23 mouse cellular contexts compared by ENCODE assay signal in genomic region chr4:125241577-125242262, GRCm38 (mm10).
DNase-seq lines count a peak whose midpoint lies in the region; ATAC-seq and TF ChIP-seq lines count a peak whose summit lies in the region.
"Had no signal": no experiment of that assay in that cellular context is flagged by ENCODE, and none has a peak within 500 bp of the region (broad histone marks: within the 10 kb centered on the region; RNA-seq: fewer than 3 reads in every experiment).

No protein-coding gene starts in this region.

- H3K27me3 ChIP-seq in hindbrain, embryonic 10.5 days (ENCODE audit: insufficient read depth, poor library complexity, severe bottlenecking): peaks cover 14% of the 10 kb centered on the region
- H3K27me3 ChIP-seq in hindbrain, embryonic 14.5 days (ENCODE audit: control insufficient read depth, insufficient read depth, low read length): no peaks in the 10 kb centered on the region
- H3K27me3 ChIP-seq in midbrain, embryonic 13.5 days: peaks cover 27% of the 10 kb centered on the region
- peaks cover 26% of the 10 kb centered on the region for H3K27me3 ChIP-seq in midbrain, embryonic 10.5 days (ENCODE audit: low read depth, poor library complexity, severe bottlenecking)
- no peaks in the 10 kb centered on the region for H3K27me3 ChIP-seq in hindbrain, embryonic 16.5 days (replicated peaks; ENCODE audit: control insufficient read depth, insufficient read depth, low read length)
- H3K27me3 ChIP-seq: intestine, embryonic 15.5 days had no signal

- DNase-seq in hindbrain, embryonic 10.5 days (ENCODE audit: low spot score): no peak
- DNase-seq in hindbrain, embryonic 14.5 days (ENCODE audit: low spot score): no peak
- DNase-seq in midbrain, embryonic 10.5 days (ENCODE audit: low spot score): no peak
- DNase-seq in brain, embryonic 14.5 days (ENCODE audit: low read depth): peak; percentile 34
- no peak for DNase-seq in lung, adult 2 months
- DNase-seq: adrenal gland, adult 2 months; adrenal gland, postnatal 25 days; cerebellum, adult 18-20 months; cerebellum, adult 9-10 months; cerebellum, postnatal 14 days; forebrain, postnatal 0 days; gastrocnemius, adult 2 months; gastrocnemius, postnatal 14 days; heart, adult 11 months; kidney, adult 11 months had no signal

- H3K4me3 ChIP-seq in hindbrain, embryonic 10.5 days: no peak overlapping the region
- no peak overlapping the region for H3K4me3 ChIP-seq in hindbrain, embryonic 14.5 days (replicated peaks; ENCODE audit: low read length)
- no peak overlapping the region for H3K4me3 ChIP-seq in midbrain, embryonic 13.5 days (replicated peaks)
- H3K4me3 ChIP-seq in midbrain, embryonic 10.5 days: no peak overlapping the region
- H3K4me3 ChIP-seq in hindbrain, embryonic 16.5 days (ENCODE audit: low read length): no peak overlapping the region
- no peak overlapping the region for H3K4me3 ChIP-seq in lung, adult 2 months (replicated peaks; ENCODE audit: extremely low read depth, low read depth, low read length)
- H3K4me3 ChIP-seq: embryonic facial prominence, embryonic 13.5 days; erythroblast, embryonic 14.5 days; forebrain, embryonic 12.5 days; gastrocnemius, adult 2 months; intestine, embryonic 15.5 days had no signal

- peaks cover 13% of the 10 kb centered on the region for H3K4me1 ChIP-seq in hindbrain, embryonic 10.5 days (replicated peaks)
- H3K4me1 ChIP-seq in hindbrain, embryonic 14.5 days (replicated peaks; ENCODE audit: control insufficient read depth, insufficient read depth, low read length): no peaks in the 10 kb centered on the region
- H3K4me1 ChIP-seq in midbrain, embryonic 13.5 days (replicated peaks): peaks cover 12% of the 10 kb centered on the region
- H3K4me1 ChIP-seq in midbrain, embryonic 10.5 days: peaks cover 25% of the 10 kb centered on the region
- no peaks in the 10 kb centered on the region; the same call in 1 of the 2 replicates for H3K4me1 ChIP-seq in hindbrain, embryonic 16.5 days (ENCODE audit: control insufficient read depth, insufficient read depth, low read depth, low read length)
- H3K4me1 ChIP-seq in lung, adult 2 months (ENCODE audit: control insufficient read depth, insufficient read depth, low read length): no peaks in the 10 kb centered on the region
- H3K4me1 ChIP-seq: embryonic facial prominence, embryonic 13.5 days; intestine, embryonic 15.5 days had no signal

- H3K4me2 ChIP-seq in hindbrain, embryonic 14.5 days (replicated peaks): no peak overlapping the region
- no peak overlapping the region for H3K4me2 ChIP-seq in midbrain, embryonic 13.5 days (replicated peaks)
- no peak overlapping the region for H3K4me2 ChIP-seq in hindbrain, embryonic 16.5 days (ENCODE audit: low read length)
- H3K4me2 ChIP-seq: embryonic facial prominence, embryonic 13.5 days; forebrain, embryonic 12.5 days; heart, embryonic 11.5 days; intestine, embryonic 15.5 days had no signal

- no peaks in the 10 kb centered on the region for H3K9me3 ChIP-seq in hindbrain, embryonic 10.5 days
- no peaks in the 10 kb centered on the region for H3K9me3 ChIP-seq in hindbrain, embryonic 14.5 days (ENCODE audit: control insufficient read depth, low read length)
- no peaks in the 10 kb centered on the region for H3K9me3 ChIP-seq in midbrain, embryonic 13.5 days
- no peaks in the 10 kb centered on the region for H3K9me3 ChIP-seq in midbrain, embryonic 10.5 days (replicated peaks)
- no peaks in the 10 kb centered on the region for H3K9me3 ChIP-seq in hindbrain, embryonic 16.5 days (ENCODE audit: control insufficient read depth, low read length)
- H3K9me3 ChIP-seq: embryonic facial prominence, embryonic 13.5 days; forebrain, embryonic 12.5 days; intestine, embryonic 15.5 days had no signal

- TF ChIP-seq CTCF in brain, embryonic 14.5 days (IDR thresholded peaks at IDR 0.05; ENCODE audit: borderline replicate concordance, extremely low read depth, insufficient read depth, insufficient read length): no peak
- no peak for TF ChIP-seq CTCF in lung, adult 2 months (IDR thresholded peaks at IDR 0.05; ENCODE audit: insufficient read depth, low read length)

- no peak for ATAC-seq in hindbrain, embryonic 14.5 days (ENCODE audit: low FRiP score)
- peak; percentile 50; the same call in 1 of the 2 replicates for ATAC-seq in midbrain, embryonic 13.5 days
- no peak for ATAC-seq in hindbrain, embryonic 16.5 days
- ATAC-seq: CD4-positive, CD25-positive, alpha-beta regulatory T cell, adult 4 months; forebrain, postnatal 0 days; intestine, embryonic 15.5 days had no signal

- 30% methylated on average over 7 of the region's 7 CpGs for WGBS in hindbrain, embryonic 10.5 days
- WGBS in hindbrain, embryonic 14.5 days: 25% methylated on average over 7 of the region's 7 CpGs
- 25% methylated on average over 7 of the region's 7 CpGs for WGBS in midbrain, embryonic 13.5 days
- 29% methylated on average over 7 of the region's 7 CpGs for WGBS in midbrain, embryonic 10.5 days
- 24% methylated on average over 7 of the region's 7 CpGs for WGBS in hindbrain, embryonic 16.5 days
- 23% methylated on average over 7 of the region's 7 CpGs for WGBS in lung, adult 2 months

- no peak overlapping the region for H3K9ac ChIP-seq in hindbrain, embryonic 14.5 days
- H3K9ac ChIP-seq in midbrain, embryonic 13.5 days (replicated peaks): no peak overlapping the region
- peak overlapping the region; percentile 5; the same call in 1 of the 2 replicates for H3K9ac ChIP-seq in hindbrain, embryonic 16.5 days (ENCODE audit: low read depth, low read length)
- H3K9ac ChIP-seq: embryonic facial prominence, embryonic 13.5 days; forebrain, embryonic 12.5 days; forebrain, postnatal 0 days; intestine, embryonic 15.5 days had no signal

- peak overlapping the region; percentile 26; the same call in 1 of the 2 replicates for H3K27ac ChIP-seq in hindbrain, embryonic 10.5 days
- H3K27ac ChIP-seq in hindbrain, embryonic 14.5 days: no peak overlapping the region
- no peak overlapping the region for H3K27ac ChIP-seq in midbrain, embryonic 13.5 days
- no peak overlapping the region for H3K27ac ChIP-seq in midbrain, embryonic 10.5 days (replicated peaks)
- peak overlapping the region; percentile 16; the same call in 1 of the 2 replicates for H3K27ac ChIP-seq in hindbrain, embryonic 16.5 days (ENCODE audit: low read depth, low read length)
- H3K27ac ChIP-seq: embryonic facial prominence, embryonic 13.5 days; forebrain, embryonic 12.5 days; gastrocnemius, adult 2 months; intestine, embryonic 15.5 days had no signal

- no peak for TF ChIP-seq POLR2A in brain, embryonic 14.5 days (IDR thresholded peaks at IDR 0.05; ENCODE audit: borderline replicate concordance, extremely low read depth, insufficient read depth, insufficient read length, poor library complexity, severe bottlenecking)
- no peak for TF ChIP-seq POLR2A in lung, adult 2 months (IDR thresholded peaks at IDR 0.05; ENCODE audit: borderline replicate concordance, extremely low read depth, low read depth, low read length)

- no peaks in the 10 kb centered on the region for H3K36me3 ChIP-seq in hindbrain, embryonic 10.5 days
- no peaks in the 10 kb centered on the region for H3K36me3 ChIP-seq in hindbrain, embryonic 14.5 days (replicated peaks; ENCODE audit: control insufficient read depth, insufficient read depth)
- no peaks in the 10 kb centered on the region for H3K36me3 ChIP-seq in midbrain, embryonic 13.5 days
- no peaks in the 10 kb centered on the region for H3K36me3 ChIP-seq in midbrain, embryonic 10.5 days
- H3K36me3 ChIP-seq in hindbrain, embryonic 16.5 days (ENCODE audit: control insufficient read depth, insufficient read depth, low read length): no peaks in the 10 kb centered on the region
- H3K36me3 ChIP-seq: embryonic facial prominence, embryonic 13.5 days; forebrain, embryonic 12.5 days; intestine, embryonic 15.5 days had no signal

Comparison
In these comparisons a context has a peak if more than half of its experiments do, and no peak if none do; other contexts are left out.
1. H3K27ac ChIP-seq: peak in hindbrain, embryonic 10.5 days (single experiment) and hindbrain, embryonic 16.5 days (single experiment); none in hindbrain, embryonic 14.5 days (single experiment), midbrain, embryonic 13.5 days (single experiment) and midbrain, embryonic 10.5 days (single experiment).